Mouse (Mus musculus) liver, embryonic 12.5 days (tissue): ENCODE measurements at regions not wholly inside any gene's neighbourhood (a gene's known extent, or its start where the extent isn't known, plus 50 kb on each side); places are given as distances from the start of the nearest gene placed in this dataset.

Source experiments
- ATAC-seq: fragments of 200-750 bp; cut with Nextera tagmentation; 2 replicates; pipeline ENCODE4 v1.8.0; 2017; ENCODE audit warnings: moderate number of reproducible peaks, mild to moderate bottlenecking, moderate library complexity
- H3K27ac ChIP-seq: fragments of 300-500 bp; sonication (generic); 2 replicates; pipeline ENCODE4 v1.5.1; 2016; ENCODE audit warnings: mild to moderate bottlenecking
- H3K27me3 ChIP-seq: fragments of 300-500 bp; sonication (generic); replicated peaks from 2 replicates; pipeline ENCODE4 v1.6.1; 2016; ENCODE audit warnings: mild to moderate bottlenecking, moderate library complexity
- H3K36me3 ChIP-seq: fragments of 300-500 bp; sonication (generic); 2 replicates; pipeline ENCODE4 v1.6.1; 2016; ENCODE audit warnings: mild to moderate bottlenecking, moderate library complexity
- H3K4me1 ChIP-seq: fragments of 300-500 bp; sonication (generic); 2 replicates; pipeline ENCODE4 v1.6.1; 2016
- H3K4me2 ChIP-seq: fragments of 300-500 bp; sonication (generic); 2 replicates; pipeline ENCODE4 v1.6.1; 2016; ENCODE audit warnings: mild to moderate bottlenecking, moderate library complexity
- H3K4me3 ChIP-seq: fragments of 300-500 bp; sonication (generic); 2 replicates; pipeline ENCODE4 v1.5.1; 2016; ENCODE audit warnings: mild to moderate bottlenecking, moderate library complexity
- H3K9ac ChIP-seq: fragments of 300-500 bp; sonication (generic); 2 replicates; pipeline ENCODE4 v1.6.1; 2016; ENCODE audit warnings: mild to moderate bottlenecking, moderate library complexity
- H3K9me3 ChIP-seq: fragments of 300-500 bp; sonication (generic); replicated peaks from 2 replicates; pipeline ENCODE4 v1.6.1; 2016; ENCODE audit warnings: mild to moderate bottlenecking, moderate library complexity
- WGBS: fragments of 180-500 bp; shearing (Covaris S2); methylation state at CpG from one replicate; pipeline ENCODE4 v1.1.7; 2016; ENCODE audit not compliant: insufficient replicate concordance; 5-methylcytosine and 5-hydroxymethylcytosine counted together

- H3K4me2 ChIP-seq: no peak overlapping the region
- H3K27ac ChIP-seq: no peak overlapping the region
- H3K9me3 ChIP-seq: no peaks in the 10 kb centered on the region
- 62% methylated on average over 4 of the region's 4 CpGs for WGBS
- H3K9ac ChIP-seq: no peak overlapping the region
- no peaks in the 10 kb centered on the region for H3K36me3 ChIP-seq
- H3K4me3 ChIP-seq: no peak overlapping the region
- H3K4me1 ChIP-seq: no peaks in the 10 kb centered on the region
- ATAC-seq: no peak
- H3K27me3 ChIP-seq: no peaks in the 10 kb centered on the region
Measured at GRCm38 (mm10) chr11:40850652-40851092, 95.6 kb upstream of the Ccng1 start.

GRCm38 (mm10) chr11:40846586-40846985 lies 91.5 kb upstream of the Ccng1 start:
- Histone ChIP-seq H3K9me3 (no peaks in the 10 kb centered on the region), H3K27me3 (no peaks in the 10 kb centered on the region), H3K4me2 (no peak overlapping the region), H3K36me3 (no peaks in the 10 kb centered on the region), H3K27ac (no peak overlapping the region), H3K9ac (no peak overlapping the region), H3K4me3 (no peak overlapping the region), H3K4me1 (no peaks in the 10 kb centered on the region)
- ATAC-seq: no peak
- WGBS: 45% methylated on average over 1 of the region's 1 CpGs

- no peak for ATAC-seq
- WGBS: 54% methylated on average over 4 of the region's 4 CpGs
- H3K27me3 ChIP-seq: no peaks in the 10 kb centered on the region
- no peak overlapping the region for H3K4me3 ChIP-seq
- no peaks in the 10 kb centered on the region for H3K36me3 ChIP-seq
- H3K9me3 ChIP-seq: no peaks in the 10 kb centered on the region
- no peak overlapping the region for H3K4me2 ChIP-seq
- H3K9ac ChIP-seq: no peak overlapping the region
- no peaks in the 10 kb centered on the region for H3K4me1 ChIP-seq
- no peak overlapping the region for H3K27ac ChIP-seq
Measured at GRCm38 (mm10) chr11:40835393-40835792, 80.3 kb upstream of the Ccng1 start.
